Mouse (Mus musculus) heart, postnatal 0 days (tissue): Measurements from ENCODE around the gene D10Wsu102e.

Source experiments
- CTCF ChIP-seq: IDR thresholded peaks from 2 replicates; pipeline ENCODE4 v1.5.1; 2016; ENCODE audit warnings: antibody characterized with exemption, control low read depth, low read depth
- EP300 ChIP-seq: IDR thresholded peaks from 2 replicates; pipeline ENCODE4 v1.6.1; 2016; ENCODE audit warnings: antibody characterized with exemption, low read depth

DNA sequence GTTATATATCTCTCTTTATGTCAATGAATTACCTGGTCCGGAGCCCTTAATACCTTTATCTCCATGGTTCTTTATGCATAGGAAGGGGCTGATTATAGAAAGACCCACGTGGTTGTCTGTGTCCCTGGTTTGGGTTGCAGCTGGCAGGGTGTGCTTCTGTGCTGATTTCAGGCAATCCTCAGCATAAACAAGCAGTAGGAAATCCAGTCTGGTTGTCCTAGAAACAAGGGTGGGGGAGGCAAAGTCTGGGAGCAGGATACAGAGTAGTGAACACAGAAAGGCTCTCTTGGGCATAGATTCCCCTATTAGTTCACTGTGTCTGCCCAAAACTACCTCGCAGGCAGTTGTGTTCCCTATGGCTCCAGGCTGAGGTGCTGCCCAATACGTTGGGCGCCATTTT is 117.3 kb downstream of the D10Wsu102e start:
- no peak for TF ChIP-seq CTCF
- no peak for TF ChIP-seq EP300
